Mouse (Mus musculus): ENCODE measurements around the gene Ppp2r2c. TPM values are rescaled to one million over a fixed set of nuclear protein-coding genes. Genes with fewer than 3 reads are reported as not detected.

The Ppp2r2c gene
- 56.3 and 72.9 TPM in 2 replicates for polyA plus RNA-seq (2015; fragmentation: Nextera tagmentation; extraction: Ambion mirVana)

DNA sequence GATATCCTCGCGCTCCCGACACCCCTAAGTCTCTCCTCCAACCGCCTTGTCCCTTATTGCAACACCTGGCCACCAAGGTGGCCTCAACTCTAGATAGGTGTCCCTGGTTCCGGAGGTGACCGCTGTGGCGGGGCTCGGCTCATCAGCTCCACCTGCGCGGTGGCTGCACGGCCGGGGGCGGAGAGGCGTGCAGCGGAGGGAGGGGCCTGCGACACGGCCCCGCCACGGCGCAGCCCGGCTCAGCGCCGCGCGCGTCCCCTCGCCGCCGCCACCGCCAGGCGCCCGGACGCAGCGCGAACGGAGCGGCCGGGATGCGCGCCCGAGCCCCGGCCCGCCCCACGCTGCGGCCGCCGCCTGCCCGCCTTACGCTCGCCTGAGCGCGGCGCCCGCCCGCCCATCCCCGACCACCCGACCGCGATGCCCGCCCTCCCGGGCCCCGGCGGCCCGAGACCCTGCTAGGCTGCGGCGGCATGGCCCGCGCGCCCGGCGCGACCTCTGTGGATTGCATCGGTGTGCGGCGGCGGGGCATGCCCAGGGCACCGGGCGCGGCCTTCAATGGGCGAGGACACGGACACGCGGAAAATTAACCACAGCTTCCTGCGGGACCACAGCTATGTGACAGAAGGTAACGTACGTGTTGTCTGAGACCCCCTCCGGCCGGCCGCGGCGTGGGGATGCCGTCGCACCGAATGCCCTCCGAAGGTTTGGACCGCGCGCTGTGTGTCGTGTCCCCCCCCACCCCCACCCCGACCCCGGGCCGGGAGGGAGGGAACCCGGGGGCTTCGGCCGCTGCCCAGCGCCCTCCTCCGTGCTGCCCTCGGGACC is at the start of gene Ppp2r2c:
Gene Ppp2r2c (plus strand): TSS at position 248 of the 825 bp plus-strand sequence.
- Histone ChIP-seq H3K4me3 (replicated peaks) (peak within 1 kb of the TSS; percentile 67), H3K27me3 (replicated peaks) (peaks cover 35% of the 10 kb centered on the region), H3K9ac (replicated peaks) (peak within 1 kb of the TSS; percentile 80), H3K36me3 (no peaks in the 10 kb centered on the region), H3K27ac (replicated peaks) (peak within 1 kb of the TSS; percentile 88), H3K9me3 (replicated peaks) (no peaks in the 10 kb centered on the region), H3K4me2 (peak within 1 kb of the TSS; percentile 83), H3K4me1 (peaks cover 33% of the 10 kb centered on the region)
- WGBS = 1% methylated on average over 65 of the region's 108 CpGs
- peak; percentile 77 for ATAC-seq (ENCODE audit: low FRiP score)

DNA sequence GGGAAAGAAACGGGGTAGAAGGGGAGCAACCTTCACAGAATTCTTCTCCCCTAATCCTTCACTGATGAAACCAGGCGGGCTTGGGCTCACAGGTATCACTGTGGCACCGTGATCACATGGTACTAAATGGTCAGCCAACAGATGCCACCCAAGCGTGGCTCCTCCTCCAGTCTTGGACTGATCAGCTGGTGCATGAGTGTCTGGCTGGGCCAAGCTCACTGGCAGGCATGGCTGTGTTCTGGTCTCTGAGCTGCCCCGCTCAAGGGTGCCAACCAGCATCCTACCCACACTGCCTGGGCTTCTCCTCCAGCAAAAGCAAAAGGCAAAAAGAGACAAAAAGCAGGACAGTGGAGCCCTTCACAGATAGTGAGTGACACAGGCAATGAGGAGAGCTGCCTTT is 48.6 kb upstream of the Ppp2r2c start:
- H3K4me1 ChIP-seq = no peaks in the 10 kb centered on the region
- H3K4me2 ChIP-seq = no peak overlapping the region
- 0 out of 2 replicates have a peak, but pooled peaks cover 10% of the 10 kb centered on the region for H3K36me3 ChIP-seq
- 91% methylated on average over 5 of the region's 5 CpGs for WGBS
- H3K9me3 ChIP-seq (replicated peaks) = no peaks in the 10 kb centered on the region
- H3K4me3 ChIP-seq (replicated peaks) = no peak overlapping the region
- H3K27ac ChIP-seq (replicated peaks) = no peak overlapping the region
- H3K27me3 ChIP-seq (replicated peaks) = no peaks in the 10 kb centered on the region
- H3K9ac ChIP-seq (replicated peaks) = no peak overlapping the region
- no peak for ATAC-seq (ENCODE audit: low FRiP score)

DNA sequence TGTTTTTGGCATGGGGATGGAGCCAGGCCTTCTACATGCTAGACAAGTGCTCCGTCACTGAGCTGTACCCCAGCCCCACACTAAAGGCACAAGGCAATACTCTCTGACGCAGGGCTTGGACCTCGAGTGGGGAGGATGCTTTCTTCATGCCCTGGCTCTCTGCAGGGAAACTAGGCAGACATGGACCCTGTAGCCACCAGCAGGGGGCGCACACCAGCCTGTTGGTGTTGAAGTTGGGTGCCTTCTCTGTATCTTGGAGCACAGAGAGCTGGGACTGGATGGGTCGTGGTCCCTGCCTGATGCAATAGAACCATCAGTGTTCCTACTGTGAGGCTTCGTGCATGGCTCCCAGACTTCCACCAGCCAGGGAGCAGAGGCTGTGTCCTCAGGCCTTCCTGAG is 48.2 kb upstream of the Ppp2r2c start:
- Histone ChIP-seq H3K27ac (replicated peaks) (no peak overlapping the region), H3K36me3 (0 out of 2 replicates have a peak, but pooled peaks cover 10% of the 10 kb centered on the region), H3K4me3 (replicated peaks) (no peak overlapping the region), H3K27me3 (replicated peaks) (no peaks in the 10 kb centered on the region), H3K9me3 (replicated peaks) (no peaks in the 10 kb centered on the region), H3K4me2 (no peak overlapping the region), H3K4me1 (no peaks in the 10 kb centered on the region), H3K9ac (replicated peaks) (no peak overlapping the region)
- ATAC-seq (ENCODE audit: low FRiP score) = no peak
- WGBS = 48% methylated on average over 6 of the region's 6 CpGs

DNA sequence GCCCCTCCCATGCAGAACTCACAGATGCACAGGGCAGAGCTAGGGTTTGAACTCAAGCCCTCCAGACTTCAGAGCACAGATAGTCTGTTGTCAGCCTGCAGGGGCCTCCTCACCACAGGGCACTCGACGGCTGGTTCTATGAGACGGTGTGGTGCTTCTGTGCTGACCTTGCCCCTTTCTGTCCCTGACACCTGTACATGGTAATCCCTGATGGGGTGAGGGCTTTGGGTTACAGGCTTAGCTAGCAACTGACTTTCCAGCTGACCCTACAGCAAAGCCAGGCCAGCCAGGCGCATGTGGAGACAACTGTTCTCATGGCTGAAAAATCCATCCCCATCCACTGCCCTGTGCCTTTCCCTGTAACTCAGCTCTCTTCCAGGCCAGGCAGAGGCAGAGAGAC is 45.4 kb upstream of the Ppp2r2c start:
- ATAC-seq (ENCODE audit: low FRiP score) = no peak
- Histone ChIP-seq H3K4me3 (replicated peaks) (no peak overlapping the region), H3K9ac (replicated peaks) (no peak overlapping the region), H3K27ac (replicated peaks) (no peak overlapping the region), H3K4me1 (no peaks in the 10 kb centered on the region), H3K36me3 (0 out of 2 replicates have a peak, but pooled peaks cover 16% of the 10 kb centered on the region), H3K27me3 (replicated peaks) (no peaks in the 10 kb centered on the region), H3K4me2 (no peak overlapping the region), H3K9me3 (replicated peaks) (no peaks in the 10 kb centered on the region)
- WGBS = 95% methylated on average over 4 of the region's 4 CpGs

DNA sequence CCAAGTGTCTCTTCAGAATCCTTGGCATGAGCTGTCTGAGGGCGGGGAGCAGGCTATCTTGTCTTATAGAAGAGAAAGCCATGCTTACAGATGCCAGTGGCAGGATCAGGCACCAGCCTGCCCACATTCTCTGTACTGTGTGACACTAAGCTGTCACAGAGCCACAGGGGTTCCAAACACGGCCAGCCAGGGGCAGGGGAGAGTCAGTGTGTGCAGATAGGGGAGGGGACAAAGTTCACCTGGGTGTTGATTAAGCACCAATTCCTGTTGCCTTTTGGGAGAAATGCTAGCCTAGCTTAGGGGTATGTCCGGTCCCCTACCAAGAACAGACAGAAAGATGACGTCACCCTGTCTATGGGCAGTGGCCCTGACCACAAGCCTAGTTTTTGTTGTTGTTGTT is 39.2 kb upstream of the Ppp2r2c start:
- 84% methylated on average over 4 of the region's 4 CpGs for WGBS
- ATAC-seq (ENCODE audit: low FRiP score) = no peak
- no peak overlapping the region for H3K9ac ChIP-seq (replicated peaks)
- H3K4me2 ChIP-seq = no peak overlapping the region
- 0 out of 2 replicates have a peak, but pooled peaks cover 7% of the 10 kb centered on the region for H3K36me3 ChIP-seq
- no peaks in the 10 kb centered on the region for H3K9me3 ChIP-seq (replicated peaks)
- peaks cover 14% of the 10 kb centered on the region for H3K4me1 ChIP-seq
- no peak overlapping the region for H3K4me3 ChIP-seq (replicated peaks)
- H3K27me3 ChIP-seq (replicated peaks) = no peaks in the 10 kb centered on the region
- H3K27ac ChIP-seq (replicated peaks) = no peak overlapping the region

DNA sequence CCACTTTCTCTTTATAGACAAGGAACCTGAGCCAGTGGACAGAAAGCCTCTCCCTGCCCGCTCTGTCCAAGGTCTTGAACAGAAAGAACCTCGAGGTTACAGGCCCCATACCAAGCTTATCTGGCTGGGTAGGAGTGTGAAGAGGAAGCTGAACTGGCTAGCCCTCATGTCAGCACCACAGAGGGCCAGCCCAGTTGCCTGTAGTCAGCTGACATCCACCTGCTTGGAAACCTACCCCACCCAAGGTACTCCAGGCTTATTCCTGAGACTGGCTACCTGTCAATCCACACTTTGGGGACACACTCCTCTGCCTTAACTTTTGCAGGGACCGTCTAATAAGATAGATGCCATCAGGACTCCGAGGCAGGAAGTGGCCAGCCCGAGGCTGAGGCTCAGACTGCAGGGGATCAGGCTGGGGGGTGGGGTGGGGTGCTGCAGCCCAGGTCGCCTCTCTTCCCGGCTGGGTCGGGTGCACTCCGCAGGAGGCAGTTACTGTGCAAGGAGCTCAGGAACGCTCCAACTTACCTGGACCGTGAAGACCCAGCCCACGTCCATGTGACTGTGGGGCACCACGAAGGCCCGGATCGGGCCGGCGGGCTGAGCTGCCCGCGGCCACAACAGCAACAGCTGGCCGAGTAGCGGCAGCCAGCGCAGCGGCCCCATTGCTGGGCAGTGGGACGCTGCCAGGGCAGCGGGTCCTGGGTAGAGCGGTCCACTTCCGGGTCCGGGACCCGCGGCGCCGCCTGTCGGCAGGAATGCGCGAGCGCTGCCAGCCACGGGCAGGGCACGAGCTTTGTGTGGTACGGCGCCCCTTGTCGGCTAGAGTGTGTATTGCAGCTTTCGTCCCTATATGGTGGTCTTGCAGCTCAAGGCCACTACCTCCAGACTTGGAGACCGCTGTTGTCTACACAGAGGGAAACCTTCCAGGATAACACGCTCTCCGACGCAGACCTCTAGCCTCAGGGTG is 38.1 kb upstream of the Ppp2r2c start, which contains the start of gene Man2b2:
Gene Man2b2 (minus strand): TSS at position 741 of the 967 bp plus-strand sequence.
- Histone ChIP-seq H3K4me2 (peak within 1 kb of the TSS; percentile 81), H3K27ac (replicated peaks) (no peak within 1 kb of the TSS)

DNA sequence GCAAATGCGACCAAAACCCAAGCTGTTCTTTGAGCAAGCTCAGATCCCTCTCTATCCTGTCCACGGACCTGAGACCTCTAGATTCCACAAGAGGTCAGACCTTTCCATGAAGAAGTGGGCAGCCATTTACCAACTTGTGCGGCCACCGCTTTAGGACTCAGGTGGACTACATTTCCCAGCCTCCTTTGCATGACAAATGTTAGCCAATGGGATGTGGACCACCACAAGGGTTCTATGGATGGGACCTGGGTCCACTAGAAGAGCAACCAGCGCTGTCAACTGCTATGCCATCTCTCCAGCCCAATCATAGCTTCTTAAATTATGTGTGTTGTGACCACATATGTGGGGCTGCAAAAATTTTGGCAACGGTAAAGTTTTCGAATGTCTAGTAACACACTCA is 37.0 kb upstream of the Ppp2r2c start:
- Histone ChIP-seq H3K27me3 (replicated peaks) (no peaks in the 10 kb centered on the region), H3K27ac (replicated peaks) (no peak overlapping the region), H3K4me1 (peaks cover 14% of the 10 kb centered on the region), H3K9ac (replicated peaks) (no peak overlapping the region), H3K9me3 (replicated peaks) (no peaks in the 10 kb centered on the region), H3K36me3 (0 out of 2 replicates have a peak, but pooled peaks cover 3% of the 10 kb centered on the region), H3K4me3 (replicated peaks) (no peak overlapping the region), H3K4me2 (peak overlapping the region; percentile 81)
- peak; percentile 66; the same call in 1 of the 2 replicates for ATAC-seq (ENCODE audit: low FRiP score)
- WGBS = 65% methylated on average over 7 of the region's 7 CpGs

More for the DNA sequence above, 38.1 kb upstream of the Ppp2r2c start, which contains the start of gene Man2b2:
- Histone ChIP-seq H3K27me3 (replicated peaks) (no peaks in the 10 kb centered on the region), H3K4me3 (replicated peaks) (peak within 1 kb of the TSS; percentile 54), H3K4me1 (peaks cover 14% of the 10 kb centered on the region), H3K9me3 (replicated peaks) (no peaks in the 10 kb centered on the region), H3K9ac (replicated peaks) (peak within 1 kb of the TSS; percentile 60), H3K36me3 (0 out of 2 replicates have a peak, but pooled peaks cover 6% of the 10 kb centered on the region)
- 3% methylated on average over 46 of the region's 46 CpGs for WGBS
- ATAC-seq (ENCODE audit: low FRiP score) = peak; percentile 81

DNA sequence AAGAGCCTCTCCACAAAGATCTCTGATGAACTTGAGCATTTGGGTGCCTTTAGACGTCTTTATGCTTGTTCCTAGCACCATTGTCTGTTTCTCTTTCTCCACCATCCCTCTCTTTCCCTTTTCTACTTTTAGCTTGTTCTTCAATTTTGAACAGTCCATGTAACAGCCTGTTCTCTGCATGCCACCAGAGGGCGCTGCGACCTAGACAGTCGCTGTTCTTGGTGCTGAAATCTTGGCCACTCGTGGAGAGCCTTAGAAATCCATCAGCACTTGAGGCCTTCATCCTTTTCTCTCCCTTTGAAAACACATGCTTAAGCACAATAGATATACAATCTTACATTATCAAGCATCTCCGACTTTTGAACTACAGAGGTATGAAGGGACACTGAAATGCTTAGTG is 32.4 kb upstream of the Ppp2r2c start:
- Histone ChIP-seq H3K4me3 (replicated peaks) (no peak overlapping the region), H3K9me3 (replicated peaks) (no peaks in the 10 kb centered on the region), H3K27ac (replicated peaks) (no peak overlapping the region), H3K36me3 (no peaks in the 10 kb centered on the region), H3K4me1 (peaks cover 4% of the 10 kb centered on the region), H3K9ac (replicated peaks) (no peak overlapping the region), H3K27me3 (replicated peaks) (no peaks in the 10 kb centered on the region), H3K4me2 (no peak overlapping the region)
- ATAC-seq (ENCODE audit: low FRiP score) = peak; percentile 77; the same call in 1 of the 2 replicates
- WGBS = 4% methylated on average over 6 of the region's 6 CpGs

DNA sequence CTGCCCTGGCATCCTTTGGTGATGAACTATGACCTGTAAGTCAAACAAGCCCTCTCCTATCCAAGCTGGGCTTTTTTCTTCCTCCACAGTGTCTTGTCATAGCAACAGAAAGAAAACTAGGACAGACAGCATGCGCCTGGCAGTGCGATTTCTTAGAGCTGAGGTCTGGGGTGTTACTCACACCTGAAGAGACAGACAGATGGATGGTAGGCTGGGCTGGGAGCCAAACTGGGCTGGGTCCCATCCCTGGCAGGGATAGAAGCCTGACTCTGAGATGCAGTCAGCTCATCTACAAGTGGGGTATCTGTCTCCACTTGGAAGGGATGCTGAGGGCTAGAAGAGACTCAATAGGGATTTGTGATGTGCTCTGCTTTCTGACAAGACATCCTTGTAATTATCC is 29.3 kb upstream of the Ppp2r2c start:
- Histone ChIP-seq H3K9me3 (replicated peaks) (no peaks in the 10 kb centered on the region), H3K27ac (replicated peaks) (no peak overlapping the region), H3K27me3 (replicated peaks) (no peaks in the 10 kb centered on the region), H3K36me3 (no peaks in the 10 kb centered on the region), H3K4me1 (peaks cover under 1% of the 10 kb centered on the region; the same call in 1 of the 2 replicates), H3K4me2 (no peak overlapping the region), H3K9ac (replicated peaks) (no peak overlapping the region), H3K4me3 (replicated peaks) (no peak overlapping the region)
- no peak for ATAC-seq (ENCODE audit: low FRiP score)
- WGBS = 88% methylated on average over 2 of the region's 2 CpGs

DNA sequence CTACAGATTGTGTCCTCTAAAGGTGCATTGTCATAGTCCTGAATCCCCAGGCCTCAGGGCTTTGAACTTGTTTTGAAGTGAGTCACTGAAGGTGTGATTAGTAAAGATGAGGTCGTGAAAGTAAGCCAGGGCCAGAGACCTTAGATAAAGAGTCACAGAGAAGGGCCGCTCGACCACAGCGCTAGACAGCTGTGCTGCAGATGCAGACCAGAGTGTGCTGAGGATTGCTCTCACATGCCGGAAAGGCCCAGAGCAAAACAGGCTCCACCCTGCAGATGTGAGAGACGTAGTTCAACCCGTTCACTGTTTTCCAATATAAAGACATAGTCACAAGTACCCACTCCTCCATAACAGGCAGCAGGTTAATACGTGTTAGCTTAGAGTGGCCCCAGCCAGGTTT is 28.7 kb upstream of the Ppp2r2c start:
- no peaks in the 10 kb centered on the region for H3K36me3 ChIP-seq
- no peak overlapping the region for H3K9ac ChIP-seq (replicated peaks)
- 85% methylated on average over 8 of the region's 8 CpGs for WGBS
- H3K27ac ChIP-seq (replicated peaks) = no peak overlapping the region
- no peaks in the 10 kb centered on the region for H3K9me3 ChIP-seq (replicated peaks)
- no peak for ATAC-seq (ENCODE audit: low FRiP score)
- H3K4me3 ChIP-seq (replicated peaks) = no peak overlapping the region
- no peak overlapping the region for H3K4me2 ChIP-seq
- no peaks in the 10 kb centered on the region for H3K27me3 ChIP-seq (replicated peaks)
- peaks cover 6% of the 10 kb centered on the region; the same call in 1 of the 2 replicates for H3K4me1 ChIP-seq

DNA sequence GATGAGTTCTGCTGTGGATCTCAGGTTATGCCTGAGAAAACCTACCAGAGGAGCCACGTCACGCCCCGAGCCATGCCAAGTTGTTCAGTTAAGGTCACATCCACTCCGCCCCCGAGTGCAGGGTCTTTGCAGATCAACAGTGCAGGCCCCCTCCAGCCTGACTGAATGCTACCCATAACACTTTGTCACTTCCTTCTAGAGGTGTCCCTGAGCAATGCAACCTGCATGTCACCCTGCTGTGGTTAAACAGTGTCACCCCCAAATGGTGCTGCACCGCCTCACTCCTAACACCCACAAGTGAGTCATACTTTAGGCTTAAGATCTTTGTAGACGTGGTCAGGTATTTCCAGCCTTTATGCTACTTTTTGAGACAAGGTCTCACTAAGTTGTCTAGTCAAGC is 28.2 kb upstream of the Ppp2r2c start:
- WGBS = 87% methylated on average over 7 of the region's 7 CpGs
- Histone ChIP-seq H3K9ac (replicated peaks) (no peak overlapping the region), H3K4me2 (no peak overlapping the region)

More for the DNA sequence above, 28.2 kb upstream of the Ppp2r2c start:
- H3K4me1 ChIP-seq = peaks cover 10% of the 10 kb centered on the region; the same call in 1 of the 2 replicates
- H3K9me3 ChIP-seq (replicated peaks) = no peaks in the 10 kb centered on the region
- ATAC-seq (ENCODE audit: low FRiP score) = no peak
- H3K4me3 ChIP-seq (replicated peaks) = no peak overlapping the region
- no peaks in the 10 kb centered on the region for H3K27me3 ChIP-seq (replicated peaks)
- H3K36me3 ChIP-seq = no peaks in the 10 kb centered on the region
- no peak overlapping the region for H3K27ac ChIP-seq (replicated peaks)

Data from neural tube, embryonic 15.5 days (tissue).